Mouse (Mus musculus): ENCODE results near the gene Krt16.

- TF ChIP-seq POLR2A (IDR thresholded peaks at IDR 0.05; ENCODE audit: control insufficient read depth, extremely low read depth, insufficient read depth, low read length, poor library complexity) (no peak), CTCF (IDR thresholded peaks at IDR 0.05; ENCODE audit: borderline replicate concordance, control insufficient read depth, extremely low read depth, insufficient read depth, low read length, poor library complexity) (no peak)
Observed at GRCm38 (mm10) chr11:100274719-100275118, 26.0 kb upstream of the Krt16 start.
